ENCODE assay signal across 15 mouse cellular contexts in genomic region chr10:8364182-8364581, GRCm38 (mm10).
"Had no signal": no experiment of that assay in that cellular context is flagged by ENCODE, and none has a peak within 500 bp of the region (broad histone marks: within the 10 kb centered on the region; RNA-seq: fewer than 3 reads in every experiment).

No protein-coding gene starts in this region.

- H3K4me3 ChIP-seq: layer of hippocampus, adult 2 months; left cerebral cortex, adult 2 months; liver, embryonic 13.5 days had no signal

- H3K27ac ChIP-seq: layer of hippocampus, adult 2 months; left cerebral cortex, adult 2 months; liver, embryonic 13.5 days; stomach, postnatal 0 days had no signal

- H3K36me3 ChIP-seq: liver, embryonic 13.5 days had no signal

- H3K4me1 ChIP-seq: liver, embryonic 13.5 days had no signal

- H3K9me3 ChIP-seq: liver, embryonic 13.5 days had no signal

- H3K27me3 ChIP-seq: liver, embryonic 13.5 days had no signal

- H3K9ac ChIP-seq: liver, embryonic 13.5 days had no signal

- H3K4me2 ChIP-seq: liver, embryonic 13.5 days had no signal

- DNase-seq: kidney, adult 18-20 months; kidney, adult 9 months; kidney, postnatal 25 days; layer of hippocampus, adult 9-11 months; liver, embryonic 13.5 days; lung, adult 2 months; lung, postnatal 14 days; lung, postnatal 4 days; thymus, adult 2 months; thymus, postnatal 14 days; thymus, postnatal 4 days had no signal

- ATAC-seq: midbrain, embryonic 16.5 days had no signal
